Mouse (Mus musculus) C2C12 (cell line): Measurements from ENCODE around the gene Ccdc50.

Experiments
- CEBPB ChIP-seq: IDR thresholded peaks from one replicate; pipeline ENCODE4 v1.6.1; 2011; ENCODE audit warnings: low read depth, mild to moderate bottlenecking, control low read depth, moderate library complexity
- CTCF ChIP-seq: IDR thresholded peaks from one replicate; pipeline ENCODE4 v1.5.1; 2011; ENCODE audit not compliant: control insufficient read depth, insufficient read depth, insufficient read length
- USF1 ChIP-seq: IDR thresholded peaks from one replicate; pipeline ENCODE4 v1.6.1; 2011; ENCODE audit warnings: low read depth, mild to moderate bottlenecking, control low read depth, moderate library complexity

- TF ChIP-seq CTCF, result no peak
- no peak for TF ChIP-seq USF1
- TF ChIP-seq CEBPB, result no peak
Measured at GRCm38 (mm10) chr16:27348359-27348758, 40.3 kb upstream of the Ccdc50 start.
